15 mouse cellular contexts compared by ENCODE assay signal in the genomic region with DNA sequence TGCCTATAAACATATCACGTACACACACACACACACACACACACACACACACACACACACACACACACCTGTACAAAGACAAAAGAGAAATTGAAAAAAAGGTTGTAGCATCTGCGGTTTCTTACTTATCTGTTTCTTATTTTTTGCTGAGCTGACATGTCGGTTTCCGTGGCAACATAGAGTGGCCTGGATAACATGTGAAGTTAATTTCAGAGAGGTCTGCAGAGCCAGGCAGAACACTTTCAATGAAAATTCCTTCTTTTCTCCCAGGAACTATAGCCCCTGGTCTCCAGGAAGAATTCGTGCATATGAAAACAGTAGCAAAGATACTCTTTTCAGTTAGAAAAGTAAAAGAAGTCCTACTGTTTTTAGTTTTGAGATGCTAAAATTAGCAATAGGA.
DNase-seq lines count a peak whose midpoint lies in the region; ATAC-seq lines count a peak whose summit lies in the region.
"Had no signal": no experiment of that assay in that cellular context is flagged by ENCODE, and none has a peak within 500 bp of the region (broad histone marks: within the 10 kb centered on the region; RNA-seq: fewer than 3 reads in every experiment).

No protein-coding gene starts in this region.

- H3K9ac ChIP-seq in hindbrain, embryonic 13.5 days, result no peak overlapping the region
- H3K9ac ChIP-seq in embryonic facial prominence, embryonic 11.5 days (replicated peaks; ENCODE audit: low read length), result no peak overlapping the region
- no peak overlapping the region for H3K9ac ChIP-seq in midbrain, embryonic 15.5 days
- H3K9ac ChIP-seq in kidney, embryonic 16.5 days (replicated peaks; ENCODE audit: low read length), result no peak overlapping the region
- H3K9ac ChIP-seq: liver, postnatal 0 days had no signal

- no peak overlapping the region for H3K4me3 ChIP-seq in hindbrain, embryonic 10.5 days
- H3K4me3 ChIP-seq in hindbrain, embryonic 13.5 days, result no peak overlapping the region
- H3K4me3 ChIP-seq in embryonic facial prominence, embryonic 11.5 days (ENCODE audit: low read depth, low read length), result no peak overlapping the region
- H3K4me3 ChIP-seq in midbrain, embryonic 15.5 days, result no peak overlapping the region
- H3K4me3 ChIP-seq in kidney, embryonic 16.5 days (ENCODE audit: low read length), result no peak overlapping the region
- H3K4me3 ChIP-seq: erythroblast, embryonic 14.5 days had no signal

- WGBS in hindbrain, embryonic 10.5 days, result 60% methylated on average over 5 of the region's 5 CpGs
- WGBS in hindbrain, embryonic 13.5 days, result 50% methylated on average over 5 of the region's 5 CpGs
- WGBS in embryonic facial prominence, embryonic 11.5 days, result 43% methylated on average over 5 of the region's 5 CpGs
- 32% methylated on average over 5 of the region's 5 CpGs for WGBS in midbrain, embryonic 15.5 days
- WGBS in kidney, embryonic 16.5 days, result 81% methylated on average over 5 of the region's 5 CpGs

- no peaks in the 10 kb centered on the region for H3K9me3 ChIP-seq in hindbrain, embryonic 10.5 days
- no peaks in the 10 kb centered on the region for H3K9me3 ChIP-seq in hindbrain, embryonic 13.5 days
- H3K9me3 ChIP-seq in embryonic facial prominence, embryonic 11.5 days (replicated peaks; ENCODE audit: control insufficient read depth, low read length), result no peaks in the 10 kb centered on the region
- H3K9me3 ChIP-seq in midbrain, embryonic 15.5 days, result no peaks in the 10 kb centered on the region
- H3K9me3 ChIP-seq in kidney, embryonic 16.5 days (ENCODE audit: low read length), result no peaks in the 10 kb centered on the region

- no peak overlapping the region for H3K4me2 ChIP-seq in hindbrain, embryonic 13.5 days
- H3K4me2 ChIP-seq in embryonic facial prominence, embryonic 11.5 days (ENCODE audit: low read depth, low read length), result no peak overlapping the region
- H3K4me2 ChIP-seq in midbrain, embryonic 15.5 days, result no peak overlapping the region
- no peak overlapping the region for H3K4me2 ChIP-seq in kidney, embryonic 16.5 days (replicated peaks; ENCODE audit: low read depth, low read length)

- no peak for ATAC-seq in hindbrain, embryonic 13.5 days (ENCODE audit: low FRiP score)
- no peak for ATAC-seq in embryonic facial prominence, embryonic 11.5 days (replicated peaks; ENCODE audit: insufficient number of reproducible peaks, low FRiP score, low TSS enrichment, low read depth)
- ATAC-seq in inflammation-experienced regulatory T-cells, adult 6 months, result peak; percentile 73
- ATAC-seq in midbrain, embryonic 15.5 days (replicated peaks), result peak; percentile 79
- no peak for ATAC-seq in kidney, embryonic 16.5 days (ENCODE audit: low FRiP score, low TSS enrichment)
- ATAC-seq: liver, postnatal 0 days had no signal

- DNase-seq in hindbrain, embryonic 10.5 days (ENCODE audit: low spot score), result peak; percentile 26
- peak; percentile 84 for DNase-seq in embryonic facial prominence, embryonic 11.5 days (ENCODE audit: low spot score)
- no peak for DNase-seq in adrenal gland, postnatal 14 days
- DNase-seq in left cerebral cortex, adult 11 months (ENCODE audit: low spot score), result no peak
- DNase-seq: adrenal gland, postnatal 36 days; cerebellum, adult 2 months; heart, postnatal 14 days; liver, postnatal 0 days; thymus, postnatal 36 days had no signal

- peaks cover 20% of the 10 kb centered on the region for H3K4me1 ChIP-seq in hindbrain, embryonic 10.5 days (replicated peaks)
- H3K4me1 ChIP-seq in hindbrain, embryonic 13.5 days (replicated peaks), result peaks cover 10% of the 10 kb centered on the region
- H3K4me1 ChIP-seq in embryonic facial prominence, embryonic 11.5 days (ENCODE audit: control insufficient read depth, insufficient read depth, low read length), result no peaks in the 10 kb centered on the region
- peaks cover 16% of the 10 kb centered on the region for H3K4me1 ChIP-seq in midbrain, embryonic 15.5 days
- peaks cover 16% of the 10 kb centered on the region for H3K4me1 ChIP-seq in kidney, embryonic 16.5 days (ENCODE audit: insufficient read depth, low read length)

- H3K27ac ChIP-seq in hindbrain, embryonic 10.5 days, result no peak overlapping the region
- H3K27ac ChIP-seq in hindbrain, embryonic 13.5 days, result no peak overlapping the region
- H3K27ac ChIP-seq in embryonic facial prominence, embryonic 11.5 days (replicated peaks; ENCODE audit: low read depth, low read length), result no peak overlapping the region
- H3K27ac ChIP-seq in midbrain, embryonic 15.5 days, result no peak overlapping the region
- no peak overlapping the region for H3K27ac ChIP-seq in kidney, embryonic 16.5 days (ENCODE audit: low read length)
- H3K27ac ChIP-seq: kidney, postnatal 0 days had no signal

- no peaks in the 10 kb centered on the region for H3K36me3 ChIP-seq in hindbrain, embryonic 10.5 days
- no peaks in the 10 kb centered on the region for H3K36me3 ChIP-seq in hindbrain, embryonic 13.5 days
- H3K36me3 ChIP-seq in embryonic facial prominence, embryonic 11.5 days (replicated peaks; ENCODE audit: control insufficient read depth, insufficient read depth, low read depth, low read length), result no peaks in the 10 kb centered on the region
- no peaks in the 10 kb centered on the region for H3K36me3 ChIP-seq in midbrain, embryonic 15.5 days (replicated peaks)
- H3K36me3 ChIP-seq in kidney, embryonic 16.5 days (ENCODE audit: insufficient read depth, low read length), result no peaks in the 10 kb centered on the region

- H3K27me3 ChIP-seq in hindbrain, embryonic 10.5 days (ENCODE audit: insufficient read depth, poor library complexity, severe bottlenecking), result no peaks in the 10 kb centered on the region
- H3K27me3 ChIP-seq in hindbrain, embryonic 13.5 days, result no peaks in the 10 kb centered on the region
- no peaks in the 10 kb centered on the region for H3K27me3 ChIP-seq in embryonic facial prominence, embryonic 11.5 days (ENCODE audit: control insufficient read depth, insufficient read depth, low read length)
- H3K27me3 ChIP-seq in midbrain, embryonic 15.5 days (replicated peaks), result no peaks in the 10 kb centered on the region
- no peaks in the 10 kb centered on the region for H3K27me3 ChIP-seq in kidney, embryonic 16.5 days (ENCODE audit: insufficient read depth, low read length)

Comparison
In these comparisons a context has a peak if more than half of its experiments do, and no peak if none do; other contexts are left out.
1. DNase-seq: peak in hindbrain, embryonic 10.5 days (single experiment) and embryonic facial prominence, embryonic 11.5 days (single experiment); none in adrenal gland, postnatal 14 days (single experiment) and left cerebral cortex, adult 11 months (single experiment).
2. ATAC-seq: peak in inflammation-experienced regulatory T-cells, adult 6 months (single experiment) and midbrain, embryonic 15.5 days (single experiment); none in hindbrain, embryonic 13.5 days (single experiment), embryonic facial prominence, embryonic 11.5 days (single experiment) and kidney, embryonic 16.5 days (single experiment).